Mouse (Mus musculus) G1E (cell line): ENCODE measurements around the gene Inf2. TPM values are rescaled to one million over a fixed set of nuclear protein-coding genes. Genes with fewer than 3 reads are reported as not detected.

Experiments used
- ATAC-seq: 2 replicates; pipeline ENCODE4 v1.8.0; 2016; ENCODE audit warnings: mild to moderate bottlenecking; ENCODE audit not compliant: insufficient number of reproducible peaks, poor library complexity, low FRiP score, severe bottlenecking; ENCODE audit errors: extremely low read depth
- DNase-seq: peaks from one replicate; pipeline ENCODE4 v3.0.0; 2012; ENCODE audit warnings: low spot score
- H3K27me3 ChIP-seq: 2 replicates; pipeline ENCODE4 v1.6.1; 2012; ENCODE audit warnings: mild to moderate bottlenecking, low read length, inconsistent platforms; ENCODE audit not compliant: insufficient read depth
- H3K36me3 ChIP-seq: replicated peaks from 2 replicates; pipeline ENCODE3; 2012; ENCODE audit warnings: mild to moderate bottlenecking, inconsistent platforms
- H3K4me1 ChIP-seq: 2 replicates; pipeline ENCODE4 v1.6.1; 2012; ENCODE audit warnings: low read depth, low read length, inconsistent platforms, mixed read lengths; ENCODE audit not compliant: insufficient read depth
- H3K4me3 ChIP-seq: 2 replicates; pipeline ENCODE4 v1.5.1; 2012; ENCODE audit warnings: low read depth, mild to moderate bottlenecking, inconsistent platforms, low read length, moderate library complexity, mixed read lengths
- H3K9me3 ChIP-seq: replicated peaks from 2 replicates; pipeline ENCODE4 v1.6.1; 2012; ENCODE audit warnings: inconsistent platforms
- CTCF ChIP-seq: IDR thresholded peaks from 2 replicates; pipeline ENCODE4 v1.5.1; 2012; ENCODE audit warnings: low read depth, low read length, inconsistent platforms, mixed read lengths
- GATA1 ChIP-seq: IDR thresholded peaks from 2 replicates; pipeline ENCODE4 v1.6.1; 2012; ENCODE audit warnings: borderline replicate concordance, low read length, inconsistent platforms, mixed read lengths
- GATA2 ChIP-seq: IDR thresholded peaks from 2 replicates; pipeline ENCODE4 v1.6.1; 2012; ENCODE audit warnings: low read depth, low read length, inconsistent platforms, borderline replicate concordance
- POLR2AphosphoS5 ChIP-seq: IDR thresholded peaks from 2 replicates; pipeline ENCODE4 v1.6.1; 2012; ENCODE audit warnings: low read depth, low read length, inconsistent platforms; ENCODE audit not compliant: insufficient replicate concordance
- TAL1 ChIP-seq: conservative IDR thresholded peaks from 2 replicates; pipeline ENCODE4 v1.6.1; 2012; ENCODE audit warnings: low read depth, low read length, inconsistent platforms, mixed read lengths
- polyA plus RNA-seq: library from polyadenylated mRNA; stranded (reverse); fragments of >175 nt; gene quantifications from 2 replicates; pipeline ENCODE4 v1.2.3, GENCODE M21; 2012
- total RNA-seq, 2 experiments: library from RNA; stranded (forward) in 1 of 2; stranded (reverse) in 1 of 2; fragments of 200-1000 nt in 1 of 2; fragments of >200 nt in 1 of 2; fragmentation: Nextera tagmentation in 1 of 2; gene quantifications; 2 replicates each; pipeline ENCODE4 v1.2.3; 2014 to 2017

The Inf2 gene
- total and polyA plus RNA-seq, 3 experiments: 2.3 to 26.0 (median 5.4) TPM

- Histone ChIP-seq H3K27me3 (peaks cover 54% of the 10 kb centered on the region), H3K36me3 (no peaks in the 10 kb centered on the region), H3K9me3 (no peaks in the 10 kb centered on the region), H3K4me1 (peaks cover 4% of the 10 kb centered on the region; the same call in 1 of the 2 replicates), H3K4me3 (no peak overlapping the region)
- DNase-seq (no peak), ATAC-seq (no peak)
- TF ChIP-seq POLR2AphosphoS5 (no peak), GATA2 (no peak), CTCF (no peak), GATA1 (no peak), TAL1 (no peak)
Observed at GRCm38 (mm10) chr12:112576341-112576740, 12.2 kb upstream of the Inf2 start.

GRCm38 (mm10) chr12:112576749-112577148 is 11.8 kb upstream of the Inf2 start:
- Histone ChIP-seq H3K36me3 (no peaks in the 10 kb centered on the region), H3K27me3 (peaks cover 57% of the 10 kb centered on the region), H3K4me1 (peaks cover 4% of the 10 kb centered on the region; the same call in 1 of the 2 replicates), H3K4me3 (no peak overlapping the region), H3K9me3 (no peaks in the 10 kb centered on the region)
- TF ChIP-seq POLR2AphosphoS5 (no peak), GATA1 (no peak), GATA2 (no peak), TAL1 (no peak), CTCF (no peak)
- ATAC-seq (no peak), DNase-seq (no peak)

DNA sequence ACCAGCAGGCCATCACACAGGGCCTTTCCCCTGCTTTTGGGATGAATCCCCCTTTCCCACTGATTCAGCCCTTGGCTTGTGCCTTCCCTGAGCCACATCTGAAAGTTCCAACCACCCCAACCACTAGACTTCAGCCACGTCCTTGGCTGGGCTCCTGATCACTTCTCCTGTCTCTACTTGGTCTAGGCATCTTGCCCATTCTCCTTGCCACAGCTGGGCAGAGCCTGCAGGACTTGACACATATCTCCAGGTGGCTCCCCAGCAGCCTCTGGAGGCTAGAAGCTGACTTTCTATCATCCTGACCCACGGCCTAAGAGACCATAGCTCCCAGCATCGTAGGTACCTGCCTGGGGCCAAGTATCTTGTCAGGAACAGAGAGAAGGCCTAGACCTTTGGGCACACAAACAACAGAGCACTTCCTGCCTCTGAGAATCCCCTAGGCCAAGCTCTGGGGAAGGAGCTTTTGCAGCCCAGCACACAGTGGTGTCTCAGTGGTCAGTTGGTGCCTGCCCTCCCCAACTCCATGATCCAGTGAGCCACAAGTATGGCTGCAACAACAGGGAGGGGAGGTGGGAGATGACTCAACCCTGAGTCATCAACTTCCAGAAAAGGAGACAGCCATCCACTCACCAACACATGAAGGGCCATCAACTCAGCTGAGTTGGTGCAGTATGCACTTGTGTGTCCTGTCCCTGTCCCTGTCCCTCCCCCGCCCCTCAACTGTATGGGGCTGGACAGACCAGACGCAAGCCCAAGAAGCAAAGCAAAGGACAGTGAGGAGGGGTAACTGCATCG is 10.1 kb upstream of the Inf2 start:
- peak; percentile 36; the same call in 1 of the 2 replicates for ATAC-seq
- DNase-seq: no peak
- no peaks in the 10 kb centered on the region for H3K36me3 ChIP-seq
- H3K9me3 ChIP-seq: no peaks in the 10 kb centered on the region
- TF ChIP-seq TAL1 (no peak), CTCF (no peak), GATA1 (no peak), POLR2AphosphoS5 (no peak)
- H3K4me3 ChIP-seq: no peak overlapping the region
- peaks cover 4% of the 10 kb centered on the region; the same call in 1 of the 2 replicates for H3K4me1 ChIP-seq
- peaks cover 69% of the 10 kb centered on the region for H3K27me3 ChIP-seq

DNA sequence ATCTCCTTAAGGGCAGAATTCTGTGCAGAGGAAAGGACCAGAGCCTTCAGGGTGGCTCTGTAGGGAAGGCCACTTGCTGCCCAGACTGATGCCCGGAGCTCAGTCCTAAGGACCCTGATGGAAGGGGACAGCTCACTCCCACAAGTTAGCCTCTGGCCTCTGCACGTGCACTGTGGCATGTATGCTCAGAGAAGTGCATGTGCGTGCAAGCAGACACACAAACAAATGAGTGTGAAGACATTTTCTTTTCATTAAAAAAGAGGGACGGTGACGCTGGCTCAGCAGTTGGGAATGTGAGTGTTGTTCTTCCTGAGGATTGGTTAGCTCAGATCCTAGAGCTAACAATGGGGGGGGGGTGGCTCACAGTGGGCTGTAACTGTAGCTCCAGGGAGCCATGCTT is 9.2 kb upstream of the Inf2 start:
- Histone ChIP-seq H3K36me3 (no peaks in the 10 kb centered on the region), H3K27me3 (peaks cover 75% of the 10 kb centered on the region), H3K9me3 (no peaks in the 10 kb centered on the region), H3K4me3 (no peak overlapping the region), H3K4me1 (peaks cover 4% of the 10 kb centered on the region; the same call in 1 of the 2 replicates)
- DNase-seq: no peak
- TF ChIP-seq CTCF (no peak), TAL1 (no peak), GATA2 (no peak), POLR2AphosphoS5 (no peak), GATA1 (no peak)
- ATAC-seq: no peak

DNA sequence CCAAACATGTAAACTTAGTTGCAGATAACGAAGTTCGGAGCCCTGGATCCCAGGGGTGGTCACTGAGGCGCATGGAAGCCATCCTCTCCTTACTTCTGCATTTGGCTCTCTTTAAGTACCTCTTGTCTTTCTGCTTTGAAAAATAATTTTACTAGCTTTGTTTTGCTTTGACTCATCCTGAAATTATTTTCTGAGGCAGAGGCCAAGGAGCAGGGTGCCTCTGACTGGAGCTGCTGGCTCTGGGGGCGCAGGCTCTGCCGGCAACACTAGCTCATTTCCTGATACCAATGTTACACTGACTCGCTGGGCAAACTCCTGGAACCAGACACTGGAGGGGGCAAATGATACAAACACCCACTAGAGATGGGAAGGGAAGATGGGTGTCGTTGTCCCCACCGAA is 8.7 kb upstream of the Inf2 start:
- H3K9me3 ChIP-seq: no peaks in the 10 kb centered on the region
- H3K4me1 ChIP-seq: peaks cover 4% of the 10 kb centered on the region; the same call in 1 of the 2 replicates
- no peak overlapping the region for H3K4me3 ChIP-seq
- H3K27me3 ChIP-seq: peaks cover 75% of the 10 kb centered on the region
- H3K36me3 ChIP-seq: no peaks in the 10 kb centered on the region
- TF ChIP-seq GATA2: no peak
- no peak for TF ChIP-seq POLR2AphosphoS5
- TF ChIP-seq TAL1: no peak
- TF ChIP-seq GATA1: no peak
- TF ChIP-seq CTCF: no peak
- ATAC-seq: no peak
- no peak for DNase-seq

DNA sequence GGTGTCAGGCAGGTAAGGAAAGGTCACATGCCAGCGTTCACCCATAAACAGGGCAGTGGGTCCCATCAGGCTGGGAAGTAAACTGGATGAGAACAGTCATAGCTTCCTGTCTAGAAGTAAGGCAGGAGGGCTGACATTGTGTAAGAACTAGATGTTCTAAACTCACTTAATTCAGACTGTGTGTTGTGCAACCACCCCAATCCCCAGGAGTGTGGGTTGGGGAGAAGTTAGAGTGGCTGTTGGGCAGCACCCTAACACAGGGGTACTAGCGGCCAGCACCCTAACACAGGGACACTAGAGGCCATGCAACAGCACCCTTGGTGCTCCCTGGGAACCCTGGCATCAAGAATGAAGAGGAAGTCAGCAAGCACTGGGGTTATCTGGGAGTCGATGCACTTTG is 7.5 kb upstream of the Inf2 start:
- Histone ChIP-seq H3K9me3 (no peaks in the 10 kb centered on the region), H3K27me3 (peaks cover 79% of the 10 kb centered on the region), H3K36me3 (no peaks in the 10 kb centered on the region), H3K4me1 (peaks cover 7% of the 10 kb centered on the region; the same call in 1 of the 2 replicates), H3K4me3 (no peak overlapping the region)
- TF ChIP-seq TAL1 (no peak), POLR2AphosphoS5 (no peak), GATA2 (no peak), GATA1 (no peak), CTCF (no peak)
- DNase-seq: no peak
- no peak for ATAC-seq
